Mouse (Mus musculus) brain, adult 2 months (tissue): Measurements from ENCODE around the gene Accsl.

Experiments used
- DNase-seq: peaks from one replicate; pipeline ENCODE4 v3.0.0; 2011; ENCODE audit warnings: low read depth, low spot score

The Accsl gene

GRCm38 (mm10) chr2:93809931-93810330 is 59.0 kb downstream of the Accsl start:
- DNase-seq: peak; percentile 71

DNA sequence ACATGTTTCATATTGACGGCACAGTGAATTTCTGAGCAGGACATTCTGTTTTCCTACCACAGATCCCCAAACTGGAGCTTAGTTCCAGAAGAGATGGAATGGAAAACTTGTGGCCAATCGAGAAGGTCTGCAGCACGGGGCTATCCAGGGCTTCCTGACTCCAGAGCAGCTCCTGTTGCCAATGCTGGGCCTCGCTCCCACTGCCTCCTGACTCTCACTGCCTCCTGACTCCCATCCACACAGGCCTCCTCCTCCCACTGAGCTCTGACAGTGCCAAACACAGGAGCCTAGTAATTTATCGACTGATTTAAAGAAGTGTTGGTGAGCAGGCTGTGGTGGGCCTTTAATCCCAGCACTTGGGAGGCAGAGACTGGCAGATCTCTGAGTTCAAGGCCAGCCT is 60.9 kb downstream of the Accsl start:
- DNase-seq: peak; percentile 42

- no peak for DNase-seq
Measured at GRCm38 (mm10) chr2:93807440-93807839, 61.5 kb downstream of the Accsl start.

DNA sequence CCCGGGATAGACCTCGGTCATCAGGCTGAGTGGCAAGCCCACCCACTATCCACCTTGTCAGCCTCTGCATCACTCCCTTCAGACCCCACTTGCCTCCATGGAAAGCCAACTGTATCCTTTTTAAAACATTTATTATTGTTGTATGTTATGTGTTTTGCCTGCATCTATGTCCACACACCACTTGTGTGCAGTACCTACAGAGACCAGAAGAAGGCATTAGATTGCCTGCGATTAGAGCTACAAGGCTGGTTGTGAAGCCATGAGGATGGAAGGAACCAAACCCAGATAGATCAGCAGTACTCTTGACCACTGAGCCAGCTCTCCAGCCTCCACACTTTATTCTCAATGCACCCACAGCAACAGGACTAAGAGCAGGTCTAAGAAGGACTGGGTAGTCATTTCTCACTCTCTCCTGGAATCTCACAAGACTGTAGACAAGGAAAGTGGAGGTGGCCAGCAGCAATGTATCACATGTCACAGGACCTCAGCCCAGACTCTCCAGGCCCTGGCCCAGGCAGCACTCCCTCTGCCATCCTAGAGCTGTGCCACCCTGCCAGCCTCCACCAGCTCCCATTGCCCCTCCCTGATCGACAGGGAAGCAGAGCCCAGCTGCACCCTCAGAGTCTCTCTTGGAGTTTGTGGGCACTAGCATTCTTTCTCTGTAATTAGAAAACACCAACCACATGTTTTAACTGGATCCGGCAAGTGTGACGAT is 62.3 kb downstream of the Accsl start:
- DNase-seq: no peak

DNA sequence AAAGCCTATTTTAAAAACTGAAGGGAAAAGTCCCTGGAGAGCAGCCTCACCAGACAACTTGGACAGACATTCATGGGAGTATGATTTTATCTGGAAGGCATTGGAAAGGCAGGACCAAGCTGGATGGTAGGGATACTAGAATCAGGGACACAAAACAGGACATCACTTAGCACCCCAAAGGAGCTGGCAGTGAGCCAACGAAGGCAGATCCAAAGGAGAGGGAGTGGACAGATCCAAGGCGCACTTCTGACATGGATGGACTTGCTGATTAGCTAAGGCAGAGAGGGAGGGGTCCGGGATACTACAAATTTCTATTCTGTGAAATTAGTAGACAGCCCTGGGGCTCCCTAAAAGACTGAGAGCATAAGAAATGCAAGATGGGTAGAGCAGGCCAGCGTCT is 63.4 kb downstream of the Accsl start:
- DNase-seq: no peak
